Mouse (Mus musculus): ENCODE data around the gene Idnk. TPM values are rescaled to one million over a fixed set of nuclear protein-coding genes. Genes with fewer than 3 reads are reported as not detected.

Idnk gene
- total and polyA plus RNA-seq, 2 experiments from 2014 or later = 17.4 to 33.3 TPM

DNA sequence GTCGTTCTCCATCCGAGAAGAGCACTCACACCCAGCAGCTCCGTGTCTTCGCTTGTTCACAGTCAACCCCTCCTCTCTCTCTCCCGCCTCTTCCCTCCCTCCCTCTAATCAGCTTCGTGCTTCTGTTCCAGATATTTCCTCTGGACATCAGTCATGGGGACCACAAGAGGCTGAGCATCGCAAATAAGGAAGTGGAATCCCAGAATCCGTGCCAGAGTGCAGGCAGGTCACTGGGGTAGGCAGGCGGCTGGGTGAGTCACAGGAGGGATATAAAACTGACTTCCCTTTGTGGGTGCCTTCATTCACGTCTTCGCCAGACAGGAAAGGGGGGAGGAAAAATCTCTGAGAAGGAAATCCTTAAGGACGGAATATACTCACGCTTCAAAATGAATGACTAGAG lies 42.2 kb upstream of the Idnk start:
- Histone ChIP-seq H3K9me3 (replicated peaks; ENCODE audit: control insufficient read depth, low read length) (no peaks in the 10 kb centered on the region), H3K9ac (replicated peaks; ENCODE audit: low read depth, low read length) (no peak overlapping the region), H3K4me1 (ENCODE audit: control insufficient read depth, insufficient read depth) (peaks cover 12% of the 10 kb centered on the region; the same call in 1 of the 2 replicates), H3K27ac (ENCODE audit: low read depth) (no peak overlapping the region), H3K27me3 (ENCODE audit: control insufficient read depth, insufficient read depth, low read length) (no peaks in the 10 kb centered on the region), H3K4me3 (ENCODE audit: low read depth, low read length) (no peak overlapping the region), H3K4me2 (ENCODE audit: low read depth, low read length) (peak overlapping the region; percentile 0; the same call in 1 of the 2 replicates), H3K36me3 (replicated peaks; ENCODE audit: control insufficient read depth, insufficient read depth, low read length) (no peaks in the 10 kb centered on the region)
- TF ChIP-seq EP300 (IDR thresholded peaks at IDR 0.05; ENCODE audit: low read depth) = no peak
- TF ChIP-seq CTCF (IDR thresholded peaks at IDR 0.05; ENCODE audit: low read depth) = no peak
- ATAC-seq (ENCODE audit: insufficient read depth, low read depth) (peak; percentile 60), DNase-seq (ENCODE audit: low spot score) (peak; percentile 79)
- WGBS = 20% methylated on average over 13 of the region's 13 CpGs

GRCm38 (mm10) chr13:58116801-58117200 lies 40.6 kb upstream of the Idnk start:
- Histone ChIP-seq H3K27ac (ENCODE audit: low read depth) (no peak overlapping the region), H3K36me3 (replicated peaks; ENCODE audit: control insufficient read depth, insufficient read depth, low read length) (no peaks in the 10 kb centered on the region), H3K4me3 (ENCODE audit: low read depth, low read length) (no peak overlapping the region), H3K9ac (replicated peaks; ENCODE audit: low read depth, low read length) (no peak overlapping the region), H3K4me1 (ENCODE audit: control insufficient read depth, insufficient read depth) (peaks cover 11% of the 10 kb centered on the region; the same call in 1 of the 2 replicates), H3K4me2 (ENCODE audit: low read depth, low read length) (no peak overlapping the region), H3K27me3 (ENCODE audit: control insufficient read depth, insufficient read depth, low read length) (no peaks in the 10 kb centered on the region), H3K9me3 (replicated peaks; ENCODE audit: control insufficient read depth, low read length) (no peaks in the 10 kb centered on the region)
- ATAC-seq (ENCODE audit: insufficient read depth, low read depth) = no peak
- no peak for TF ChIP-seq CTCF (IDR thresholded peaks at IDR 0.05; ENCODE audit: low read depth)
- no peak for TF ChIP-seq EP300 (IDR thresholded peaks at IDR 0.05; ENCODE audit: low read depth)
- 71% methylated on average over 2 of the region's 2 CpGs for WGBS
- no peak for DNase-seq (ENCODE audit: low spot score)

GRCm38 (mm10) chr13:58117318-58118017 lies 40.0 kb upstream of the Idnk start:
- Histone ChIP-seq H3K4me1 (ENCODE audit: control insufficient read depth, insufficient read depth) (peaks cover 7% of the 10 kb centered on the region; the same call in 1 of the 2 replicates), H3K27me3 (ENCODE audit: control insufficient read depth, insufficient read depth, low read length) (no peaks in the 10 kb centered on the region), H3K9me3 (replicated peaks; ENCODE audit: control insufficient read depth, low read length) (no peaks in the 10 kb centered on the region), H3K36me3 (replicated peaks; ENCODE audit: control insufficient read depth, insufficient read depth, low read length) (no peaks in the 10 kb centered on the region), H3K4me3 (ENCODE audit: low read depth, low read length) (no peak overlapping the region), H3K4me2 (ENCODE audit: low read depth, low read length) (no peak overlapping the region), H3K27ac (ENCODE audit: low read depth) (no peak overlapping the region), H3K9ac (replicated peaks; ENCODE audit: low read depth, low read length) (no peak overlapping the region)
- DNase-seq (ENCODE audit: low spot score) = peak; percentile 58
- no peak for ATAC-seq (ENCODE audit: insufficient read depth, low read depth)
- WGBS = 51% methylated on average over 8 of the region's 8 CpGs
- TF ChIP-seq EP300 (IDR thresholded peaks at IDR 0.05; ENCODE audit: low read depth) = no peak
- TF ChIP-seq CTCF (IDR thresholded peaks at IDR 0.05; ENCODE audit: low read depth) = peak; percentile 67

GRCm38 (mm10) chr13:58122786-58123297 lies 34.6 kb upstream of the Idnk start:
- Histone ChIP-seq H3K4me3 (ENCODE audit: low read depth, low read length) (no peak overlapping the region), H3K27me3 (ENCODE audit: control insufficient read depth, insufficient read depth, low read length) (no peaks in the 10 kb centered on the region), H3K9me3 (replicated peaks; ENCODE audit: control insufficient read depth, low read length) (no peaks in the 10 kb centered on the region), H3K36me3 (replicated peaks; ENCODE audit: control insufficient read depth, insufficient read depth, low read length) (peaks cover 6% of the 10 kb centered on the region; the same call in 1 of the 2 replicates), H3K9ac (replicated peaks; ENCODE audit: low read depth, low read length) (no peak overlapping the region), H3K4me2 (ENCODE audit: low read depth, low read length) (no peak overlapping the region), H3K27ac (ENCODE audit: low read depth) (peak overlapping the region; percentile 66), H3K4me1 (ENCODE audit: control insufficient read depth, insufficient read depth) (peaks cover 24% of the 10 kb centered on the region)
- TF ChIP-seq CTCF (IDR thresholded peaks at IDR 0.05; ENCODE audit: low read depth) (no peak), EP300 (IDR thresholded peaks at IDR 0.05; ENCODE audit: low read depth) (0 out of 2 replicates have a peak, but pooled peaks have one; percentile 27)
- ATAC-seq (ENCODE audit: insufficient read depth, low read depth) (peak; percentile 59), DNase-seq (ENCODE audit: low spot score) (peak; percentile 56)
- 42% methylated on average over 10 of the region's 10 CpGs for WGBS

- DNase-seq (ENCODE audit: low spot score) (no peak), ATAC-seq (ENCODE audit: insufficient read depth, low read depth) (no peak)
- no peak overlapping the region for H3K4me2 ChIP-seq (ENCODE audit: low read depth, low read length)
- peaks cover 24% of the 10 kb centered on the region for H3K4me1 ChIP-seq (ENCODE audit: control insufficient read depth, insufficient read depth)
- H3K27me3 ChIP-seq (ENCODE audit: control insufficient read depth, insufficient read depth, low read length) = no peaks in the 10 kb centered on the region
- H3K36me3 ChIP-seq (replicated peaks; ENCODE audit: control insufficient read depth, insufficient read depth, low read length) = peaks cover 6% of the 10 kb centered on the region; the same call in 1 of the 2 replicates
- TF ChIP-seq CTCF (IDR thresholded peaks at IDR 0.05; ENCODE audit: low read depth) = no peak
- no peak for TF ChIP-seq EP300 (IDR thresholded peaks at IDR 0.05; ENCODE audit: low read depth)
- peak overlapping the region; percentile 66 for H3K27ac ChIP-seq (ENCODE audit: low read depth)
- 65% methylated on average over 8 of the region's 8 CpGs for WGBS
- no peaks in the 10 kb centered on the region for H3K9me3 ChIP-seq (replicated peaks; ENCODE audit: control insufficient read depth, low read length)
- no peak overlapping the region for H3K4me3 ChIP-seq (ENCODE audit: low read depth, low read length)
- no peak overlapping the region for H3K9ac ChIP-seq (replicated peaks; ENCODE audit: low read depth, low read length)
Measured at GRCm38 (mm10) chr13:58123381-58123780, 34.1 kb upstream of the Idnk start.
